Mouse (Mus musculus) macrophage (primary cell): Measurements from ENCODE around the gene Kyat1. TPM values are rescaled to one million over a fixed set of nuclear protein-coding genes. Genes with fewer than 3 reads are reported as not detected.

ENCODE experiments used
- H3K27ac ChIP-seq: fragments of 350-480 bp; formaldehyde crosslinking; 2 replicates; pipeline ENCODE4 v1.9.0; 2021
- H3K36me3 ChIP-seq: fragments of 350-480 bp; formaldehyde crosslinking; 2 replicates; pipeline ENCODE4 v1.9.0; 2021; ENCODE audit errors: inconsistent target
- H3K4me3 ChIP-seq: fragments of 350-480 bp; formaldehyde crosslinking; 2 replicates; pipeline ENCODE4 v1.9.0; 2021; ENCODE audit errors: inconsistent target
- H3K79me2 ChIP-seq: fragments of 350-480 bp; formaldehyde crosslinking; 2 replicates; pipeline ENCODE4 v1.9.0; 2021; ENCODE audit errors: inconsistent target
- WGBS: methylation state at CpG from one replicate; pipeline ENCODE4 v1.1.7; 2026; ENCODE audit warnings: inconsistent platforms; ENCODE audit not compliant: missing documents; 5-methylcytosine and 5-hydroxymethylcytosine counted together
- polyA plus RNA-seq: library from polyadenylated mRNA; stranded (reverse); fragments of 250-400 nt; gene quantifications from 3 replicates; pipeline ENCODE4 v1.2.4, GENCODE M21; 2018; ENCODE audit warnings: inconsistent platforms

Kyat1 gene
- polyA plus RNA-seq, 1 experiment from 2014 or later, result 3.0 TPM

DNA sequence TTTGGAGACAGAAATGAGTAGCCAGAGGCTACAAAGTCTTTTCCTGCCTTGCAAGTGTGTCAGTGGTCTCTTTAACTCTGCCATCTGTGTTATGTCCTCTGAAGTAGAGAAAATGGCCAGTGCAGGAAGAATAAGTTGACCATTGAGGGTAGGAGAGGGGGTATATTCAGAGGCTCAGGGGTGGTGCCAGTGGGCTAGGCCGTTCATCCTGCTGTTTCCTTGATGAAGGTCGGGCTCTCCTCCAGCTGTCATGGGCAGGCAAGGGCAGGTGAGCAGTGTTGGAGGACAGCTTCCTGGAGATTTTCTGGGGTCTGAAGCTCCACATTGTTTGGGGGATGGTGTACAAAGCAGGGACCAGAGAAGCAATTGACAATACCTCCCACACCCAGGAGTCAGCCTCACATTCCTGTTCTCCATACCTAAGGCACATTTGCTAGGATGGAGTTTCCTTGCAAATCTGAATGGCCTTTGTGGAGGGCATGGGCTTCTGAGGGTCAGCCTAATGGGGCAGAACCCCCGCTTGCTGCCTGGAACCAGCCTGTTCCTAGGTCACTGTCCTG lies 33.3 kb upstream of the Kyat1 start:
- Histone ChIP-seq H3K79me2 (peaks cover 49% of the 10 kb centered on the region), H3K27ac (no peak overlapping the region), H3K4me3 (peak overlapping the region; percentile 75), H3K36me3 (peaks cover 5% of the 10 kb centered on the region; the same call in 1 of the 2 replicates)
- WGBS, result 71% methylated on average over 3 of the region's 3 CpGs

GRCm38 (mm10) chr2:30237881-30238280 lies 32.2 kb upstream of the Kyat1 start:
- Histone ChIP-seq H3K27ac (peak overlapping the region; percentile 43), H3K4me3 (peak overlapping the region; percentile 75), H3K79me2 (peaks cover 40% of the 10 kb centered on the region), H3K36me3 (peaks cover 5% of the 10 kb centered on the region; the same call in 1 of the 2 replicates)
- WGBS, result under 1% methylated on average over 42 of the region's 42 CpGs

DNA sequence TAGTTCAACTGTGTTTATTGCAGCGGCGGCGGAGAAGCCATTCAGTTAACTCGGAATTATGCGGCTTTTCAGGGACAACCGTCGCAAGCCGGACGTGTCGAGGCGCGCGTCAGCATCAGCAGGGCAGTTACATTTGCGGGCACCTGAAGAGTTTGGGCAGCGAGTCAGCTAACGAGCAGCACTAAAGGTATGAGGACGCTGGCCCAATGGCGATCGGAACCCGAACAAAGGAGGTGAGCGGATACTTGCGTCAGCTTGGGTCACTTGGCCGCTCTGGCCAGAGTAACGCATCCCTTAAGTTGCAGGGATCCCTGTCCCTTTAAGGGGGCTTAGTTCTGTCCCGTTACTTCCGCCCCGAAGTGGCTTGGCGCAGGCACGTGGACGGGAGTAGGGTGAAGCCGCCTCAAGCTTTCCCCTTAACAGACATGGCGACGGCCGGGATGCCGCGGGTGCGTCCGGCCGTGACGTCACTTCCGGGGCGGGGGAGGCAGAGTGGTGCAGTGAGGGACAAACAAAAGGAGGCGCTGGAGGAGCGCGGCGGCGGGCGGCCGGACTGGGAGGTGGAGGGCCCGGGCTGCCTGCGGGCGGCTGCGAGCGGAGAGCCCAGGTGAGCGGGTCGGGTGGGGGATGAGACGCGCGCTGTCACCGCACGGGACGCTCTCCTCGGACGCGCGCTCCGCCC lies 31.7 kb upstream of the Kyat1 start, which contains the start of gene Lrrc8a:
Gene Lrrc8a (plus strand): TSS at position 517 of the 682 bp plus-strand sequence.
- Histone ChIP-seq H3K79me2 (peaks cover 40% of the 10 kb centered on the region), H3K36me3 (peaks cover 5% of the 10 kb centered on the region; the same call in 1 of the 2 replicates), H3K4me3 (peak within 1 kb of the TSS; percentile 80), H3K27ac (peak within 1 kb of the TSS; percentile 67)
- under 1% methylated on average over 67 of the region's 67 CpGs for WGBS

DNA sequence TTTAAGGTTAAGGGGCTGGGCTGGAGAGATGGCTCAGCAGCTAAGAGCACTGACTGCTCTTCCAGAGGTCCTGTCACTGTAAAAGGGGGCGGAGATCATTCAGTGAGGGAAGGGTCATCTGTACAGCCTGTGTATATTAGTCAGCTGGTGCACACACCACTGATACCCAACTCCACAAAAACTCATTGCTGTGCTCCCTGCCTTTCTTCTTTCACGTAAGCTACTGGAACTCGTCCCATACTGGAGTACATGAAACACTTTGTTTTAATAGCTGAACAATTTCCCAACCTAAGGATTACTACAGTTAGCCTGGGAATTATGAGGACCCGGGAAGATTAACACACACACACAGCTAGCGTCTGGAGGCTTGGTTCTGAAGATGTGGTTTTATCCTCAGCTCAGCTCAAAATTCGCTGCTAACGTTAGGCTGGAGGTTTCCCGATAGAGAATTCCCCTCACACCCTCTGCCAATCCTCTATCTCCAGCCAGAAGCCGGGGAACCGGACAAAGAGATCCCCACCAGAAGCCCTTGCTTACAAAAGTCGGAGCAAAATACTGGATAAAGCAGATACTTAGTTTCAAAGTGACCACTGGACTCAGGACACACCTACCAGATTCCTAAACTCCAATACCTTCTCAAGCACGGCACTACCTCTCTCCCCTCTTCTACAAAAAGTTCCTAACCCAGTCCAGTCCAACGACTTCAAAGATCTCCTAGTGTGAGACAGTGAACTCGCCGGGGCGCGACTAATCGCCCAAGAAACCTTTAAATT lies 31.0 kb upstream of the Kyat1 start:
- Histone ChIP-seq H3K36me3 (peaks cover 5% of the 10 kb centered on the region; the same call in 1 of the 2 replicates), H3K27ac (peak overlapping the region; percentile 67), H3K4me3 (peak overlapping the region; percentile 80), H3K79me2 (peaks cover 37% of the 10 kb centered on the region)
- 6% methylated on average over 18 of the region's 18 CpGs for WGBS

- H3K4me3 ChIP-seq, result no peak overlapping the region
- H3K36me3 ChIP-seq, result no peaks in the 10 kb centered on the region
- no peak overlapping the region for H3K27ac ChIP-seq
- WGBS, result 38% methylated on average over 5 of the region's 5 CpGs
- H3K79me2 ChIP-seq, result peaks cover 27% of the 10 kb centered on the region
Observed at GRCm38 (mm10) chr2:30235593-30235992, 29.9 kb upstream of the Kyat1 start.

- 97% methylated on average over 5 of the region's 5 CpGs for WGBS
- no peaks in the 10 kb centered on the region for H3K79me2 ChIP-seq
- H3K27ac ChIP-seq, result no peak overlapping the region
- H3K36me3 ChIP-seq, result no peaks in the 10 kb centered on the region
- no peak overlapping the region for H3K4me3 ChIP-seq
Observed at GRCm38 (mm10) chr2:30216293-30216692, 10.6 kb upstream of the Kyat1 start.

GRCm38 (mm10) chr2:30215493-30215892 lies 9.8 kb upstream of the Kyat1 start:
- Histone ChIP-seq H3K4me3 (no peak overlapping the region), H3K27ac (no peak overlapping the region), H3K79me2 (no peaks in the 10 kb centered on the region), H3K36me3 (no peaks in the 10 kb centered on the region)
- WGBS, result 99% methylated on average over 6 of the region's 6 CpGs

GRCm38 (mm10) chr2:30214745-30215144 lies 9.1 kb upstream of the Kyat1 start:
- WGBS, result 90% methylated on average over 3 of the region's 3 CpGs

GRCm38 (mm10) chr2:30212951-30213350 lies 7.3 kb upstream of the Kyat1 start:
- H3K79me2 ChIP-seq, result no peaks in the 10 kb centered on the region
- H3K36me3 ChIP-seq, result no peaks in the 10 kb centered on the region
- no peak overlapping the region for H3K27ac ChIP-seq
- WGBS, result 80% methylated on average over 1 of the region's 1 CpGs
- no peak overlapping the region for H3K4me3 ChIP-seq

More at GRCm38 (mm10) chr2:30214745-30215144, 9.1 kb upstream of the Kyat1 start:
- no peak overlapping the region for H3K27ac ChIP-seq
- no peak overlapping the region for H3K4me3 ChIP-seq
- H3K79me2 ChIP-seq, result no peaks in the 10 kb centered on the region
- H3K36me3 ChIP-seq, result no peaks in the 10 kb centered on the region

DNA sequence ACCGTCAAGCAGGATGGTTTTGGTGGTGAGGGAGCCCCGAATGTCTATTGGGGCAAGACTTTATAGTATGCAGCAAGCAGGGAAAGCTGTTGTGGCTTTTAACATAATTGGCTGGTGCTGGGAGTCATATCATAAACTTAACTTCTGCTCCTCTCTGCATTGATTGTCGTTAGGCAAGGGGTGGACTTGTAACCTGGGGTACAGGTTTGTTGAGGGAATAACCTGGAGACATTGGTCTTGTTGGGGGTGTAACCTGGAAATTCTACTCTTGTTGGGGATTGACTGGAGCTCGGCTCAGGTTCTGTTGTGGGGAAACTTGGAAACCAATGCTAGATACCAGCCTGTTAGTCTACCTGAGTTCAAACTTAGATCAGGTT lies 6.5 kb upstream of the Kyat1 start:
- Histone ChIP-seq H3K79me2 (no peaks in the 10 kb centered on the region), H3K36me3 (no peaks in the 10 kb centered on the region), H3K27ac (no peak overlapping the region), H3K4me3 (no peak overlapping the region)
- WGBS, result 90% methylated on average over 4 of the region's 4 CpGs

GRCm38 (mm10) chr2:30211408-30212168 lies 5.9 kb upstream of the Kyat1 start:
- H3K79me2 ChIP-seq, result no peaks in the 10 kb centered on the region
- H3K27ac ChIP-seq, result no peak overlapping the region
- WGBS, result 96% methylated on average over 6 of the region's 6 CpGs

GRCm38 (mm10) chr2:30207886-30208285 lies 2.2 kb upstream of the Kyat1 start:
- Histone ChIP-seq H3K4me3 (no peak overlapping the region), H3K36me3 (no peaks in the 10 kb centered on the region), H3K79me2 (no peaks in the 10 kb centered on the region), H3K27ac (no peak overlapping the region)
- WGBS, result 92% methylated on average over 5 of the region's 5 CpGs

More at GRCm38 (mm10) chr2:30211408-30212168, 5.9 kb upstream of the Kyat1 start:
- H3K36me3 ChIP-seq, result no peaks in the 10 kb centered on the region
- H3K4me3 ChIP-seq, result no peak overlapping the region

DNA sequence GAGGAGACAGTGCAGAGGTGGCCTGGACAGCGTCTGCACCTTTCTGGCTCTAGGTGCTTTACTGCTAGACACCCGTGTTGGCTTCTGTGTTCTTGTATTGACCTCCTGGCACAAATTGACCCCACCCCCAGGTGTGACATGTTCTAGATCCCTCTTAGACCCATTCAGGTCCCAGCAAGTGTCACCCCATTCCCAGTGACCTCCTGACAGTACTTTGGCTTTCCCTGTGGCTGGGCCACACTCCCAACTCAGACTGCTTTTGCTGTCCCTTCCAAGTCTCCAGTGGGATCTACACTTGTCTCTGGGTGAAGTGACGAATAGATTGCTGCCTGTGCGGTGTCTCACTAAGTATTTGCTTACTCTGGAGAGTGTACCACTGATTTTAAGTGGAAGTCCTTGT lies 1.8 kb upstream of the Kyat1 start:
- no peaks in the 10 kb centered on the region for H3K36me3 ChIP-seq
- no peak overlapping the region for H3K27ac ChIP-seq
- H3K79me2 ChIP-seq, result no peaks in the 10 kb centered on the region
- H3K4me3 ChIP-seq, result no peak overlapping the region
- 94% methylated on average over 4 of the region's 4 CpGs for WGBS

DNA sequence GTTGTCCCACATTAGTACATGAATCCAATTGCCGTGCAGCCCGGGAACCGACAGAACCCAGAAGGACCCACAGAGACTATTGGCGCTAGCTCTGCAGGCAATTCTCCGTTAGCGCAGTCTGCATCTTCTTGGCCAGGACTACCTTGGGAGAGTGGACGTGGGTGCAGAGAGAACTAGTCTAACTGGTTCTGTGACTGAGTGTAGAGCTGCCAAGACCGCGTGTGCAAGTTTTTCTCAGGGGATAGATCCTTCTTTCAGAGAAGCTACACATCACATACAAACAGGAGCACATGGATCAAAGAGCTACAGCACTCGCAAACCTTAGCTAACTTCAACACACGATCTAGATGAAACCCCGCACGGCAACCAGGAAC lies 405 bp downstream of the Kyat1 start:
- Histone ChIP-seq H3K36me3 (no peaks in the 10 kb centered on the region), H3K27ac (no peak overlapping the region), H3K4me3 (peak overlapping the region; percentile 50), H3K79me2 (no peaks in the 10 kb centered on the region)
- WGBS, result 2% methylated on average over 13 of the region's 13 CpGs
